Mouse (Mus musculus) lung, postnatal 36 days (tissue): ENCODE results near the gene Ing4.
"Not testable (repeated sequence)": the region's sequence is repeated elsewhere in the genome, so short reads cannot be mapped to it uniquely, and the experiment has no call there.

Experiments used
- DNase-seq: peaks from one replicate; pipeline ENCODE4 v3.0.0; 2022; ENCODE audit warnings: mixed read lengths

Gene Ing4

DNA sequence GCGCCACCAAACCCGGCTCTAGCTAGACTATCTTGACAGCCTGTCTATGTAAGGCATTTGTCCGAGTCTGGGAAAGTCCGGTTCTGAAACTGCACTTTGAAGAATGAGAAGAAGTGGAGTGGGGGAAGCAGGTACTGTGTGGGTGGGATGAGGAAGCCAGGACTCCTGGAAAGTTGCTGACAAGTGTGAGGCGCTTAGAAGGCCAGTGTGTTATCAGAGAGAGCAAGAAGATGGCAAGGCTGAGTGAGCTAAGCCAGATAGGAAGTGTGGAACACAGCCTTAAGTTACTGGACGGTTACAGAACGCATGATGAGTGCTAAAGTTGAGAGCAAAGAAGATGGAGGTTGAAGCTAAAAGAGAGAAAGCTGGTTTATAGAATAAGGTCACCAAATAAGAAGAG lies 2.5 kb downstream of the Ing4 start:
- peak; percentile 33 for DNase-seq

DNA sequence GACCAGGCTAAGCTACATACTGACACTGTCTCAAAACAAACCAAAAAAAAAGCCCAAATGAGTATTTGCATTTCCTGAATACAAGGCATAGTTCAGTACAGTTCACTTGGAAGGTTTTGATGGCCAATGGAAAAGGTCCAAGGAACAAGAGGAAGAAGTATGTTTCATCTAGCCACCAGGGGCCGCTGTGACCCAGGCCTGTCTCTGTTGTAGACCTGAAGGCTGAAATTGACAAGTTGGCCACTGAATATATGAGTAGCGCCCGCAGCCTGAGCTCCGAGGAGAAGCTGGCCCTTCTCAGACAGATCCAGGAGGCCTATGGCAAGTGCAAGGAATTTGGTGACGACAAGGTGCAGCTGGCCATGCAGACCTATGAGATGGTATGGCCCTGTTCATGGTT lies 7.1 kb downstream of the Ing4 start:
- peak; percentile 86 for DNase-seq

DNA sequence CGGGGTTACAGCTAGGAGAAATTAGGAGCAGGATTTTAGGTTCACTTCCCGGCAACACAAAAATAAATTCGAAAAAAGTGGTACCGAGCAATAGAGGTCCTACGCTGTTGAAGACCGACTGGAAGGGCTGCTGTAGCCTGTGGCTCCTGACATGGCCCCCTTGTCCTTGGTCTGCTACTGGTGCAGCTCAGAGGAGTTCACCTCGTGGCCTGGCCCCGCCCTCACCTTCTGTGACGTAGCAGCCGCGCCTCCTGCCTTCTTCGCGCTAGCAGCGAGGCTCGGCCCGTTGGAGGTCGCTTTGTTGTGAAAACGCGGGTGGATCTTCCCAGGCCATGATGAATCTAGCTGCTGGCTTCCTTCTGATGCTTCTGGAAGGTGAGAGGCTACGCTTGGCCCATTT lies 10.1 kb downstream of the Ing4 start, which contains the start of gene Acrbp:
Gene Acrbp, plus strand, starts transcription at position 12 of the 400 bp plus-strand sequence.
- DNase-seq, result no peak

DNA sequence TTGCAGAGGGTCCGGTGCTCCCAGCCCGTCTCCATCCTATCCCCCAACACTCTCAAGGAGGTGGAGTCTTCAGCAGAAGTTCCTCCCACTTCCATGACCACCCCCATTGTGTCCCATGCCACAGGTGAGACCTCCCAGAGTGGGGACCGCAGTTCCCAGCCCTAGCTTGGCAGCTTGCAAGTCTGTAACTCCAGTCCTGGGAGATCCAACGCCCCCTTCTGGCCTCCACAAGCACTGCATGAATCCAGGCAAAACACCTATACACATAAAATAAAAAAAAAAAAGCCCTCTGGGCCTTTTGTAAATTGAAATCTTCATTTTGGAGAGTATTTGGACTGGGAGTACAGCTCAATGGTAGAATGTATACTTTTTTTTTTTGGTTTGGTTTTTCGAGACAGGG lies 11.7 kb downstream of the Ing4 start:
- no peak for DNase-seq

DNA sequence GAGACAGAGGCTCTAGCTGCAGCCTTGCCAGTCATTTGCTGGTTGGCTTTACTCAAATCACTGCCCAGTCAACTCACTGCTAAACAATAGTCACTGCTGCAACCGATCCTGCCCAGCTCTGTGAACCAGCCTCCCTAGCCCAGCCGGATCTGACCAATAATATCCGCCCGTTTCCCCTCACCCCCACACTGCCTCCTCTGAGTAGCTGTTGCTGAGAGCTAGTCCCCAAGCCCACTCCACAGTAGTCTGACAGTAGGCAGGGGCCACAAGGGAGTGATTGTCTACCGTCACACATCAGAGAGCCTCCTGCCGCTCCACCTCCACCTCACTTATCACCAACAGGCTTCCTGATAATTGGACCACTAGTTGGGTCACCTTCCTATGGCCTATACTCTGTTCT lies 21.9 kb downstream of the Ing4 start:
- DNase-seq, result no peak

DNA sequence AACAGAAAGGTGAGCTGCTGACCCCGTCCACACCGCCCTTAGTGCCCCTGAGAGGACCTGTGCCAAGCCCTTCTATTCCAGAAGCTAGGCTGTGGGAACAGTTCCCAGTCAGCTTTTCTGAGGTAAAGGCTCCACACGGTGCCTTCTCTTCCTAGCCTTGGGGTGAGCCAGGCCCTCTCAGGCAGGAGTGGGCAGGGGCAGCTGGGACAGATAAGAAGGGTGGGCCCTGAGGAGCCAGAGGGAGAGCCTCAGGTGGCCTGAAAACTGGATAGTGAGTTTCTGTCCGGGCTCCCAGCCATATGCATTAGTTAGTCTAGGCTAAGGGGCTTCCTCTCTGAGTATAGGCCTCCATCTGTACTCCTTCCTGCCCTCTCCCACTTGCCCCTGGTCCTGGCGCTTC lies 23.0 kb downstream of the Ing4 start:
- DNase-seq, result no peak

DNA sequence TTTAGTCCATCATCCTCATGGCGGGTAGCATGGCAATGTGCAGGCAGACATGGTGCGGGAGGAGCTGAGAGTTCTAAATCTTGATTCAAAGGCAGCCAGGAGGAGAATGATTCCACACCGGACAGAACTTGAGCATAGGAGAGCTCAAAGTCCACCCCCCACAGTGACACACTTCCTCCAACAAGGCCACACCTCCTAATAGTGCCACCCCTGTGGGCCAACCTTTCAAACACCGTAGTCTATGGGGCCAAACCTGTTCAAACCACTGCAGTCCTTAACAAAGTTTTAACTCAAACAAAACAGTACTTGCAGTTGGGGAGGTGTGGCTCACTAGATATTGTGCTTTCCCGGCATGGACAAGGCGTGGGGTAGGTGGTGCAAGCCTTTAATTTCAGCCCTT lies 24.3 kb downstream of the Ing4 start:
- no peak for DNase-seq

DNA sequence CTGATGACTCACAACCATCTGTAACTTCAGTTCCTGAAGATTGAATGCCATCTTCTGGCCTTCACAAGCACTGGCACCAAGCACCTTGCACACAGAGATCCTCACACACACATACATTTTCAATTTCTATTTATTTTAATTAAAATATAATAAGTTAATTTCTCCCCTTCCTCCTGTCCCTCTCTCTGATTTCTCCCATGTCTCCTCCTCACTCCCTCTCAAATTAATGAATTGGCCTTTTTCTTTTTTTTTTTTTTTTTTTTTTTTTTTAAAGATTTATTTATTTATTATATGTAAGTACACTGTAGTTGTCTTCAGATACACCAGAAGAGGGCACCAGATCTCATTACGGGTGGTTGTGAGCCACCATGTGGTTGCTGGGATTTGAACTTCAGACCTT lies 25.7 kb downstream of the Ing4 start:
- DNase-seq, result not testable (repeated sequence)

DNA sequence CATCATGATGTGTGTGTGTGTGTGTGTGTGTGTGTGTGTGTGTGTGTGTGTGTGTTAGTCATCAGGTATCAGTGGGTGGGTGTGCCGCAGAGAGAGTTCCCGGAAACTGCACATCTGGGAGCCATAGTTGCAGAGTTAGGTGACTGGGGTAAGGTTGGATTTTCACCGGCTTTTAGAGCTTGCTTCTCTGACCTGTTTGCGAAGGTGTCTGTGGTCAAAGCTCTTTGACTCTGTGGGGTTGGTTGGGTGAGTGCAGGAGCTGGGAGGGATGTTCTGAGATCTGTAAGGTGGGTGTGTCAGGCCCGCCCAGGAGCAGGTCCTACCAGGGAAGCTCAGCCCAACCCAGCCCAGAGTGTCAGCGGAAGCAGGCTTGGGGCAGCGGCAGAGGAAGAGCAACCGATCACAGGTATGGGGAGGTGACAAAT lies 28.0 kb downstream of the Ing4 start, which contains the start of gene Lpar5:
Gene Lpar5, plus strand, starts transcription at position 350 of the 425 bp plus-strand sequence.
- no peak for DNase-seq

DNA sequence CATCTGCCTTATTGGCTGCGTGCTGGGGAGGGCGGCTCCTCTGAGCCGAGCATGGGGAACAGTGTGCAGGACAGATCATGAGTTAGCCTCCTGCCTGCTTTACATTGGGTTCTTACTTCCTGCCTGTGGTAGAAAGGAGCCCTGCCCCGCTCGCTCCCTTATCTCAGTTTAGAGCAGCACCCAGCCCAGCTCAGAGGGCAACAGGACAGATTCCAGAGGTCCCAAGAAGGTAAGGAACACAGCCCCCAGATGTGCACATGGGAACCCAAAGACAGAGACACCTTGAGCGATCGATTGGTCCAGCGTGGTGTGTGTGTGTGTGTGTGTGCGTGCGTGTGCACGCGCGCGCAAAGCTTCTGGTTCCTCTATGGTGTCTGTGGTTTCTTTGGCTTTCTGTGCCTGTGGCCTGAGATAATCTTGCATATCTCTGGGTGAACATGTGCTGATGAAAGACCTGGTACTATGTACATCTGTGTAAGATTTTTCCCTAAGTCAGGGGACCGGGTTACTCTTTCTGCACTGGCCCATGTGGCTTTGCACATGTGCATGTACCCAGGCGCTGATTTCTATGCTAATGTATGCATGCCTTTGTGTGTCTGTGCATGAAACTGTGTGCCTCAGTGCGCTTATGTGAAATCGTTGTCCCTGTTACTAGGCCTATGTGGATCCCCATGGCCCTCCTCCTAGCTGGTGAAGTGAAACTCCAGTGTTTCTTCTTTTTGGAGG lies 31.8 kb downstream of the Ing4 start:
- DNase-seq, result peak; percentile 48

DNA sequence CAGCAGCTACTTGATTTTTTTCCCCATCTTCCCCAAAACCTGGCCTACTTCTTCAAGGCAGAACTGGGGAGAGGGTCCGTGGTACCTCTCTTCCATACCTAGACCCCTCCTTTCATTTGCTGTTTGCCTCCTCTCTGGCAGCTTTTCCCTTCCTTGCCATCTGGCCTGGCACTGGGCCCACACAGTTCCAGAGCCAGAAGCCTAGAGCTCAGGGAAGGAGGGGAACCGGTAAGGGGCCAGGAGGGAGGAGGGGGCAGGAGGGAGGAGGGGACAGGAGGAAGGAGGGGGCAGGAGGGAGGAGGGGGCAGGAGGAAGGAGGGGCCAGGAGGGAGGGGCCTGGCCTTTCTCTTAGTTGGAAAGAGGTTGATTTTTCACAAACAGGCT lies 32.3 kb downstream of the Ing4 start:
- no peak for DNase-seq

DNA sequence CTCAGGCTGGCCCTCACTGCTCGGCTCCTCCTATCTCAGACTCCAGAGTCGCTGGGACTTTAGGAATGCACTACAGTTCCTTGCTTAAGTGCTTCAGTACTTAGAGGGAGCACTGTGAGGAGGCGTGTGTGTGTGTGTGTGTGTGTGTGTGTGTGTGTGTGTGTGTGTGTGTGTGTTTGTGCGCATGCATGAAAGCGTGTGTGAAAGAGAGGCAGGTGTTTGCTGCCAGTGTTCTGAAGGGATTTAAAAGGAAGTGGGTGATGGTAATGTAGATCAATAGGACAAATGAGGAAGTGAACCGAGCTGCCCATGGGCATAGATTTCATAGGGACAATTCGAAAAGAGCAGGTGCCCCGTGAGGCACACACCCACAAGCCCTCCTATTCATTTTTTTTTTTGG lies 34.3 kb downstream of the Ing4 start:
- no peak for DNase-seq

DNA sequence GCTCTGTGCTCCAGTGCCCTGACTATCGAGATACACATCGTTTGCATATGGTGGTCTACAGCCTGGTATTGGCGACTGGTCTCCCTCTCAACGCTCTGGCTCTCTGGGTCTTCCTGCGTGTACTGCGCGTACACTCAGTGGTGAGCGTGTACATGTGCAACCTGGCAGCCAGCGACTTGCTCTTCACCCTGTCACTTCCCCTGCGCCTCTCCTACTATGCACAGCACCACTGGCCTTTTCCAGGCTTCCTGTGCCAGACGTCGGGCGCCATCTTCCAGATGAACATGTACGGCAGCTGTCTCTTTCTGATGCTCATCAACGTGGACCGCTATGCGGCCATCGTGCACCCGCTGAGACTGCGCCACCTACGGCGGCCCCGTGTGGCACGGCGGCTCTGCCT lies 41.8 kb downstream of the Ing4 start:
- no peak for DNase-seq

DNA sequence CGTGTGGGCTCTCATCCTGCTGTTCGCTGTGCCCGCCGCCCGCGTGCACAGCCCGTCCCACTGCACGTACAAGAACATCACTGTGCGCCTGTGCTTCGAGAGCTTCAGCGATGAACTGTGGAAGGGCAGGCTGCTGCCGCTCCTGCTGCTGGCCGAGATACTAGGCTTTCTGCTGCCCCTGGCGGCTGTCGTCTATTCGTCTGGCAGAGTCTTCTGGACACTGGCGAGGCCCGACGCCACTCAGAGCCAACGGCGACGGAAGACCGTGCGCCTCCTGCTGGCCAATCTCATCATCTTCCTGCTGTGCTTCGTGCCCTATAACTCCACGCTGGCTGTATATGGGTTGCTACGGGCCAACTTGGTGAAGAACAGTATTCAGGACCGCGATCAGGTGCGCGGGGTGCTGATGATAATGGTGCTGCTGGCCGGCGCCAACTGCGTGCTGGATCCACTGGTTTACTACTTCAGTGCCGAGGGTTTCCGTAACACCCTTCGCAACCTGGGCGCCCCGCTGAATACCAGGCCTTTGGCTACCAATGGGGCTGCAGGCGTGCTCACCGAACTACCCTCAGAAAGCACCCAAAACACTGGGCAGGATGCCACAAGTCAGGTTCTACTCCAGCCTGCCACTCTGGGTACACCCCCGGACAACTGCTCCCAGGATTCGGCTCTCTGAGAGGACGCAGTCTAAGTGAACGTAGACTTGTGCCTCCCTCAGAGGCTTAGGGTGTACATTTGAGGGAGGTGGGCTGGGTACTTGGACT lies 42.4 kb downstream of the Ing4 start:
- DNase-seq, result peak; percentile 95

DNA sequence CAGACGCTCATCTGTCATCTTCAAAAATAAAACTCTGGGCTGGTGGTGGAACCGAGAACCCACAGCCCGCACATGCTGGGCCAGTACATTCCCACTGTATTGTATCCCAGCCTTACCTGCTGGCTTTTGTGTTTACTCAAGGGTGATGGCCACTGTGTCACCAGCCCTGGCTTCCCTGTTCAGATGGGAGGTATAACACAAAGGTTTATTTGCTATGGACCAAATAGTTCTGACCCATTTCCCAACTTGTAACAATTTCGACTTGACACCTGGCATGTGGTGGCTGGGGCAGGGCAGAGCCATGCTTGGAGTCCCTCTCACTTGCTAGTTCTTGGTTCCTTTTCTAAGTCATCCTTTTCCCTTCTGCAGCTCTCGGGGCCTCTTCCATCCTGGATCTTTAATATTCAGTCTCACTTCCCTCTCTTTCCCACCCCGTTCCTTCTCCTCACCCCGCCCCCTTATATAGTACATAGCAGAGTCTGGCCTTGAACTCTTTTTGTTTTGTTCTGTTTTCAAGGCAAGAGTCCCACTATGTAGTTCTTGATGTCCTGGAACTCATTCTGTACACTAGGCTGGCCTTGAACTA lies 43.3 kb downstream of the Ing4 start:
- no peak for DNase-seq

DNA sequence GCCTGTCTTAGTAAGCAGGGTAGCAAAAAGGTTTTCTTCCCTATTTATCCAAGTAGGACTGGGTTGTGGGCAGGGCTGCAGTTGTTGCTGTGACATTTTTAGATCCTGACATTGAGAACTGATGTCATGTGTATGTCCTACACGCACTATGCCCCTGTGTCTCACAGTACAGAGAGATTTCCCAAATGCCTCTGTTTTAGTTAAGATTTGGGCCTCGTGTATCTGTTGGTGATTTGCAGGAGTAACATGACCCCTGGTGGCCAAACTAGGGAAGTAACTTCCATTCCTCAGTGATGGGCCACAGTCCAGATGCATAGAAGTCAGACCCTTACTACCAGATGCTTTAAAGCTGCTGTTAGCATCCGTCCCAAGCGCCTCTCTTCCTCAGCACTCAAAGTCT lies 44.9 kb downstream of the Ing4 start:
- peak; percentile 83 for DNase-seq

DNA sequence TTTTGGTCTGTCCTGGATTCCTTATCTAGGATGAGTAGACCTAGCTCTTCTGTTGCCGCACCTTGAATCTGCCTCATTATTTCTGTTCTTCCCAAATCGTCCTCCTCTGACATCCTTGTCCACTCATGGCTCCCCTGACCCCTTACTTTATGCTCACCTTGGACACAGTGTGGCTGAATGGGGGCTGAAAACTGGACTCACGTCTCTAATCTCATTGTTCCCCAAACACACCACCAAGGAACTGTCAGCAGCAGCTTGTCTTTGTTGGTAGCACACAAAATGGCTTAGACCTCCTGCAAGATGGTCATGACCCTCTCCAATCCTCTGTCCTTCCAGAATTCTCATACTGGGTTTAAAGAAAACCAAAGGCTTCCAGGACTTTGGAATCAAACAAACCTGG lies 48.4 kb downstream of the Ing4 start:
- DNase-seq, result no peak

DNA sequence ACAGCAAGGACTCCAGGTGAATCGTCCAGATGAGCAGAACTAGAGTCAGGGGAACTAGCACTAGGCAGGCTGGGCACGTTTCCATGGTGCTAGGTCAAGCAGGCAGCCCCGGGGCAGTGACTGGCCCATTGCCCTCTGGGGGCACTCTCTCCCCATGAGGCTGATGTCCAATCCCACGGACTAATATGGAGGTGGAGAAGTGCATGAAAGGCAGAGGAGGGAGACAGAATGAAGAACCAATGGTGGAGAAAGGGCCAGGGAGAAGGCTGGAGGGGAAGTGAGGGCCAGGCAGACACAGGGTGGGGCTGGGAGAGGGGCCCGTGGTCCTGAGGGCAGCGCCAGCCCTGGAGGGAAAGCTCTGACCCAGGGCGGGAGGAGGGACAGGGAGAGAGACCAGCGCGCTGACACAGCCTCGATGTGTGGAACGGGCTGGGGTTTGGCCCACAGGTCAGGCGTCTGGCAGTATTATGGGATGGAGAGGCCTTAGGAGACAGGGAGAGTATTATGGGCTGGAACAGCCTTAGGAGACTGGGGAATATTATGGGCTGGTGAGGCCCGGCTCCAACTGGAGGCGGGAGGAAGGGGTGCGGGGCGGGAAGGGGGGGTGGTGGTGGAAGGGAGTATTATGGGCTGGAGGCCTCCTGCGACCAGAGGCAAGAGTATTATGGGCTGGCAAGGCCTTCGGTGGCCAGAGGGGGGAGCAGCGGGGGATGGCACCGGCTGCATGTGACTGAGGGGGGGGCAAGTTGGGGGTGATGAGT lies 49.2 kb downstream of the Ing4 start:
- DNase-seq, result peak; percentile 88

DNA sequence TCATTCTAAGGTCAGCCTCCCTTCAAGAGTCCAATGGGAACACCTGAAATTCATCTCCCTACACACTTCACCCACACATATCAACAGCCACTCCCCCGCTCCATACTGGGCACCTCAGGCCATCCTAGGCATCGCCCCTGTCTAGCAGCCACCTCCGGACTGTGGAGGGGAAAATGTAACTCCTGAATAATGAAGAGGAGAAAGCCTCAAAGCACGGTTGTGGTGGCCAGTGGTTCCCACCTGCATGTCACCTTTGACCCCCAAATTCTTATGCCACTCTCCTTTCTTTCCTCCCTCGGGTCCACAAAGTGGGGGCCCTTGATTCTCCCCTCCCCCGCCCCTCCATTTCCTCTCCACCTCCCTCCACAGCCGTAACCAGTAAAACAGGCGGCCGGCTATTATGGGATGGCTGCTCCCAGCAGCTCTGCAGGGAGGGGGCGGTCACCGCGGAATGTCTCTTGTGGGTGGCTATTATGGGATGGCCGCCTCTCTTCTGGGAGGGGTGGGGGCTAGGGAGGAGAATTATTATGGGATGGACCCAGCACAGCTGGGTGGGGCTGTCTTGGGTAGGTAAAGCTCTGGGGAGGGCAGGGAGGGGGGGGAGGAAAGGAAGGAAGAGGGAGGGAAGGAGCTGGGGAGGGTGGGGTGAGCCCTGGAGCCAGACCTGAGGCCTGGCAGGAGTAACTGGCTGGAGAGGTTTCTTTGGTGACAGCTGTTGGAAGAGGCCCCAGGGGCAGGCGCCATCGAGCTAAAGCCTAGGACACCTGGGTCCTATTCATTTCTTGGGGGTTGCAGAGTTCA lies 50.2 kb downstream of the Ing4 start:
- peak; percentile 92 for DNase-seq

DNA sequence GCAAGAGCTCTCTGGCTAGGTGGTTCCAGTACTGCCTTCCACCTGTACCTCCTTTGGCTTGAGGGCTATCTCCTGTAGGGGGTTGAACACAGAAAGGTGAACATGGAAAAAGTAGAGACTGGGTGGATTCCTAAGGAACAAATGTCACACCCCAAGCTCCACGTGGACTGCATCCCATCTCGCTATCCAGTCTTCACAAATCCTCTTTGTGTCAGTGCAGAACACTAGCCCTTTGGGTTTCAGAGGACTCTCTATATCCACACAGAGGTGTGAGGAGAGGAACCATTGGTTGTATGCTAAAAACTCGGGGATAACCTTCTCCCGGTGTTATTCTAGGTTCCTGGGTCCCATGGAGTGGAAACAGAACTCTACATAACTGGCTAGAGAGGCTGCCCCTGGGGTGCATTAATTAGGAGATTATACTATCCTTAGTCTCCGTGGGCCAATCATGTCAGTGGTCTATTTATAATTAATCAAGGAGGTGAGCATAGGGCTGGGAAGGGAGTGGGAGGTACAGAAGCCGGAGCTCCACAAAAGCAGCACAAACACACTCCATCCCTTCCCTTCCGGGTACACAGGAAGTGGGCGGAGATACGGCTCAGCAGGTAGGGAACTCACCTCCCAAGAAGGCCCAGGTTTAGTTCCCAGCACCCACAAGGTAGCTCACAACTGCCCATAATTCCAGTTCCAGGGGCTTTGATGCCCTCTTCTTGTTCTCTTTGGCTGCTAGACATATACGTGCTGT lies 51.0 kb downstream of the Ing4 start:
- DNase-seq, result no peak

DNA sequence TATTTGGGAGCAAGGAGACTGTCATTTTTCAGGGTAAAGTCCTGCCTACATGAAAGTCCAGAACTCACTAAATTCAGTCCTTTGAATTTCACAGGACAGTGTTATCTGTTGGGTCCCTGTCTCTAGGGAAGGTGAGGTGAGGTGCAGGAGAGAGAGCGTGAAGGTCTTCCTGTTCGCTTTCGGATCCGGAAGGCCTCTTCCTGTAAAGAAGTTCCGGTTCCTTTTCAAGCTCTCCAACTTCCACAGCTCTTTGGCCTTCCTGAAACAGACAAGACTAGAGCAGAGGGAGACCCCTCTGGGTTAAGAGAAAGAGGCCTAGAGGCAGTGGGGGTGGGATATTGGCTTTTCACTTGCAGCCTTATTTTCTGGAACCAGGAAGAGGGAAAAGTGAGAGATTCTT lies 52.8 kb downstream of the Ing4 start:
- no peak for DNase-seq

DNA sequence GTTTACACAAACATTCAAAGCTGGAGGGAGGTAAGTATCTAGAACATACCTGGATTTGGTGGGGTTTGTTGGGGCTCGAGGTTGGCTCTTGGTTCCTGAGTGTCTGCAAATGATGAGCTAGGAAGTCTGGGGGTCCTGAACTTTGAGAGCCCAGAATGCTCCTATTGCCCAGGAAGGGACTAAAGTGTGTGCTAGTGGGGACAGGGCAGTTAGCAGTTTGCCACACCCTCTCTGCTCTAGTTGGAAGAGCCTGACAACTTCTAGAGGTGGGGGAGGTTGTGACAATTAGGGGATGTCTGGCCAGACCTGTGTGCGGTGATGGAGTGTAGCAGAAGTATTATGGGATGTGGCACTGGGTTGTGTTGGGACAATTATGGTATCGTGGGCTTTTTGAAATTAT lies 55.3 kb downstream of the Ing4 start:
- DNase-seq, result no peak
